Mouse (Mus musculus) lung, embryonic 15.5 days (tissue): Measurements from ENCODE around the gene Lrrtm4. TPM values are rescaled to one million over a fixed set of nuclear protein-coding genes. Genes with fewer than 3 reads are reported as not detected.

ENCODE experiments used
- ATAC-seq: fragments of 200-750 bp; cut with Nextera tagmentation; 2 replicates; pipeline ENCODE4 v1.8.0; 2017; ENCODE audit warnings: moderate number of reproducible peaks, borderline replicate concordance; ENCODE audit not compliant: low FRiP score, low TSS enrichment; ENCODE audit errors: extremely low read depth
- H3K27ac ChIP-seq: fragments of 300-500 bp; sonication (generic); 2 replicates; pipeline ENCODE4 v1.5.1; 2015; ENCODE audit warnings: moderate library complexity, mild to moderate bottlenecking, inconsistent platforms
- H3K27me3 ChIP-seq: fragments of 300-500 bp; sonication (generic); 2 replicates; pipeline ENCODE4 v1.6.1; 2015; ENCODE audit warnings: inconsistent platforms
- H3K36me3 ChIP-seq: fragments of 300-500 bp; sonication (generic); 2 replicates; pipeline ENCODE4 v1.6.1; 2015; ENCODE audit warnings: inconsistent platforms
- H3K4me1 ChIP-seq: fragments of 300-500 bp; sonication (generic); 2 replicates; pipeline ENCODE4 v1.6.1; 2015; ENCODE audit warnings: inconsistent platforms
- H3K4me2 ChIP-seq: fragments of 300-500 bp; sonication (generic); 2 replicates; pipeline ENCODE4 v1.6.1; 2015; ENCODE audit warnings: inconsistent platforms, mild to moderate bottlenecking, moderate library complexity
- H3K4me3 ChIP-seq: fragments of 300-500 bp; sonication (generic); 2 replicates; pipeline ENCODE4 v1.5.1; 2015; ENCODE audit warnings: mild to moderate bottlenecking, inconsistent platforms
- H3K9ac ChIP-seq: fragments of 300-500 bp; sonication (generic); 2 replicates; pipeline ENCODE4 v1.6.1; 2015; ENCODE audit warnings: inconsistent platforms
- H3K9me3 ChIP-seq: fragments of 300-500 bp; sonication (generic); 2 replicates; pipeline ENCODE4 v1.6.1; 2016; ENCODE audit warnings: inconsistent platforms
- WGBS: fragments of 180-500 bp; shearing (Covaris S2); methylation state at CpG from one replicate; pipeline ENCODE4 v1.1.7; 2015; 5-methylcytosine and 5-hydroxymethylcytosine counted together
- polyA plus RNA-seq: library from polyadenylated mRNA; unstranded; fragments of >200 nt; fragmentation: Nextera tagmentation; extraction: Ambion mirVana; gene quantifications from 2 replicates; pipeline ENCODE4 v1.2.1, GENCODE M21; 2015

Lrrtm4 gene
- polyA plus RNA-seq, 1 experiment from 2014 or later = 0.40 TPM

- H3K27me3 ChIP-seq = no peaks in the 10 kb centered on the region
- H3K9ac ChIP-seq = no peak overlapping the region
- no peak overlapping the region for H3K4me2 ChIP-seq
- no peak overlapping the region for H3K27ac ChIP-seq
- no peaks in the 10 kb centered on the region for H3K4me1 ChIP-seq
- H3K36me3 ChIP-seq = no peaks in the 10 kb centered on the region
- ATAC-seq = no peak
- WGBS = 79% methylated on average over 1 of the region's 1 CpGs
- H3K9me3 ChIP-seq = no peaks in the 10 kb centered on the region
- no peak overlapping the region for H3K4me3 ChIP-seq
Observed at GRCm38 (mm10) chr6:80352307-80352706, 333.6 kb downstream of the Lrrtm4 start.

GRCm38 (mm10) chr6:80357092-80357491, 338.4 kb downstream of the Lrrtm4 start:
- Histone ChIP-seq H3K27me3 (no peaks in the 10 kb centered on the region), H3K4me3 (no peak overlapping the region), H3K4me1 (no peaks in the 10 kb centered on the region), H3K9ac (no peak overlapping the region), H3K9me3 (no peaks in the 10 kb centered on the region), H3K27ac (no peak overlapping the region), H3K4me2 (no peak overlapping the region), H3K36me3 (no peaks in the 10 kb centered on the region)
- WGBS = 50% methylated on average over 1 of the region's 1 CpGs
- ATAC-seq = no peak

- Histone ChIP-seq H3K4me1 (no peaks in the 10 kb centered on the region), H3K27ac (no peak overlapping the region), H3K36me3 (no peaks in the 10 kb centered on the region), H3K27me3 (no peaks in the 10 kb centered on the region), H3K4me2 (no peak overlapping the region), H3K4me3 (no peak overlapping the region), H3K9ac (no peak overlapping the region), H3K9me3 (no peaks in the 10 kb centered on the region)
- no peak for ATAC-seq
Observed at GRCm38 (mm10) chr6:80363593-80363992, 344.9 kb downstream of the Lrrtm4 start.

GRCm38 (mm10) chr6:80366532-80366931, 347.9 kb downstream of the Lrrtm4 start:
- H3K27me3 ChIP-seq = no peaks in the 10 kb centered on the region
- ATAC-seq = no peak
- H3K4me1 ChIP-seq = no peaks in the 10 kb centered on the region
- H3K4me2 ChIP-seq = no peak overlapping the region
- no peaks in the 10 kb centered on the region for H3K9me3 ChIP-seq
- H3K27ac ChIP-seq = no peak overlapping the region
- H3K4me3 ChIP-seq = no peak overlapping the region
- WGBS = 70% methylated on average over 4 of the region's 4 CpGs
- H3K9ac ChIP-seq = no peak overlapping the region
- H3K36me3 ChIP-seq = no peaks in the 10 kb centered on the region

GRCm38 (mm10) chr6:80389571-80389970, 370.9 kb downstream of the Lrrtm4 start:
- ATAC-seq = no peak
- Histone ChIP-seq H3K9me3 (no peaks in the 10 kb centered on the region), H3K9ac (no peak overlapping the region), H3K4me2 (no peak overlapping the region), H3K27me3 (no peaks in the 10 kb centered on the region), H3K4me3 (no peak overlapping the region), H3K4me1 (no peaks in the 10 kb centered on the region), H3K27ac (no peak overlapping the region), H3K36me3 (no peaks in the 10 kb centered on the region)
- WGBS = 67% methylated on average over 4 of the region's 4 CpGs

GRCm38 (mm10) chr6:80406757-80407156, 388.1 kb downstream of the Lrrtm4 start:
- no peaks in the 10 kb centered on the region for H3K27me3 ChIP-seq
- ATAC-seq = no peak

DNA sequence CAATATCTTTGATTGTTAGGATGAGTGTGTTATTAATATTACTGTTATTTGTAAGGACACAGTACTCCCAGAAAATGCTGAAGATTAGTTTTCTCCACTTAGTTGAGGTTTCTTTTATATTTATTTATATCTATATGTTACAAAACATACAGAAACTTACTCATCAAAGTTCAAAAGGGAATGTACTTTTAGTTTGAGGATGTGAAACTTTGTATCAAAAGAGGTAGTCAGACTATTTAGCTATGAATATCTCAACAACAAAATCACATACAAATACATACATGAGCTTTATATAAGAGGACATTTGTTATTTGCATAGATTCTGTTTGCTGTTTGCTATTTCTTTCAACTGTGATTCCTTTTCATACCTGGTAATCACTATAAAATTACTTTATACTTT, 421.5 kb downstream of the Lrrtm4 start:
- H3K4me1 ChIP-seq = no peaks in the 10 kb centered on the region
- no peak overlapping the region for H3K9ac ChIP-seq
- H3K4me2 ChIP-seq = no peak overlapping the region
- no peaks in the 10 kb centered on the region for H3K36me3 ChIP-seq
- H3K27ac ChIP-seq = no peak overlapping the region
- H3K9me3 ChIP-seq = no peaks in the 10 kb centered on the region
- no peak for ATAC-seq
- H3K4me3 ChIP-seq = no peak overlapping the region
- no peaks in the 10 kb centered on the region for H3K27me3 ChIP-seq

More at GRCm38 (mm10) chr6:80406757-80407156, 388.1 kb downstream of the Lrrtm4 start:
- Histone ChIP-seq H3K27ac (no peak overlapping the region), H3K9me3 (no peaks in the 10 kb centered on the region), H3K4me1 (no peaks in the 10 kb centered on the region), H3K9ac (no peak overlapping the region), H3K4me3 (no peak overlapping the region), H3K4me2 (no peak overlapping the region), H3K36me3 (no peaks in the 10 kb centered on the region)
- WGBS = 63% methylated on average over 1 of the region's 1 CpGs

- H3K4me3 ChIP-seq = no peak overlapping the region
- H3K27ac ChIP-seq = no peak overlapping the region
- H3K9ac ChIP-seq = no peak overlapping the region
- no peaks in the 10 kb centered on the region for H3K36me3 ChIP-seq
- no peaks in the 10 kb centered on the region for H3K4me1 ChIP-seq
- 51% methylated on average over 4 of the region's 4 CpGs for whole genome bisulfite sequencing
- H3K9me3 ChIP-seq = no peaks in the 10 kb centered on the region
- H3K27me3 ChIP-seq = no peaks in the 10 kb centered on the region
- ATAC-seq = no peak
- H3K4me2 ChIP-seq = no peak overlapping the region
Observed at GRCm38 (mm10) chr6:80470546-80470945, 451.9 kb downstream of the Lrrtm4 start.

DNA sequence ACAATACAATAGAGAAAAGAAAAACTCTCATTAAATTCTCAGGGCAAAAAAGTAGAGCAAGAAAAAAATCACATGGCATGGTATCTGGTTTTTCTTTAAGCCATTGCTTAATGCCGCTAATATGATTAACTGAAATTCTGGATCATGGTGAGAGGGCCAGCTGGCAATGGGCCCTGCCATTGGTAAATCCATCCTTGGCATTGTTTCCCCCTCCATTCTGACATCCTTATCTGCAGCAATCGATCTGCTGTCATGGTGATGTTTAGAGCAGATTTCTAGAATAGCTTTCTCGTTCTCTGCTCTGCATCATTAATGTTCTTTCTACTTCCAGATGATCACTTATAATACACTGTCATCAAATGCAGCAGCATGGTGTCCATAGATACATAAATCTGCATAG, 457.5 kb downstream of the Lrrtm4 start:
- Histone ChIP-seq H3K27ac (no peak overlapping the region), H3K27me3 (no peaks in the 10 kb centered on the region), H3K9ac (no peak overlapping the region), H3K4me2 (no peak overlapping the region), H3K9me3 (no peaks in the 10 kb centered on the region), H3K4me1 (no peaks in the 10 kb centered on the region), H3K4me3 (no peak overlapping the region), H3K36me3 (no peaks in the 10 kb centered on the region)
- ATAC-seq = no peak
- WGBS = 59% methylated on average over 3 of the region's 3 CpGs

GRCm38 (mm10) chr6:80545017-80545416, 526.3 kb downstream of the Lrrtm4 start:
- Histone ChIP-seq H3K27ac (no peak overlapping the region), H3K4me1 (no peaks in the 10 kb centered on the region), H3K4me3 (no peak overlapping the region), H3K4me2 (no peak overlapping the region), H3K9me3 (no peaks in the 10 kb centered on the region), H3K27me3 (no peaks in the 10 kb centered on the region), H3K9ac (no peak overlapping the region), H3K36me3 (no peaks in the 10 kb centered on the region)
- 24% methylated on average over 1 of the region's 1 CpGs for WGBS
- ATAC-seq = no peak

DNA sequence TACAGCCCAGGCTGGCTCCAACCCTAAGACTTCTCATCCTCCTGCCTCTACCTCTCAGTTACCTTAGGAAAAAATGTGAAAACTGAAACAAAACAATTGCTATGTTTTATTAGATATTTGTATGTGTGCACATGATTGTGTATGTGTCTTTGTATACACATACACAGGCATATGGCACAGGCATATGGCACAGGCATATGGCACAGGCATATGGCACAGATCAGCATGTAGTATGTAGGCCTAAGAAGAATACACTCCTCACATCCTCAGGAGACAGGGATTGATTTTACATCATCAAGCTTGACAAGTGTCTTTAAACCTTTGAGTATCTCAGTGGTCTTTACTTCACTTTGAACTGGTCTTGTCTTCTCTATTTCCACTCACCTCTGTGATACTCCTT, 531.2 kb downstream of the Lrrtm4 start:
- Histone ChIP-seq H3K27me3 (no peaks in the 10 kb centered on the region), H3K4me1 (no peaks in the 10 kb centered on the region), H3K36me3 (no peaks in the 10 kb centered on the region), H3K4me2 (no peak overlapping the region), H3K27ac (no peak overlapping the region), H3K4me3 (no peak overlapping the region), H3K9me3 (no peaks in the 10 kb centered on the region), H3K9ac (no peak overlapping the region)
- ATAC-seq = no peak

- no peak overlapping the region for H3K27ac ChIP-seq
- ATAC-seq = no peak
- H3K27me3 ChIP-seq = no peaks in the 10 kb centered on the region
- H3K9ac ChIP-seq = no peak overlapping the region
- H3K4me2 ChIP-seq = no peak overlapping the region
- H3K36me3 ChIP-seq = no peaks in the 10 kb centered on the region
- 93% methylated on average over 2 of the region's 2 CpGs for WGBS
- no peaks in the 10 kb centered on the region for H3K4me1 ChIP-seq
- no peak overlapping the region for H3K4me3 ChIP-seq
- no peaks in the 10 kb centered on the region for H3K9me3 ChIP-seq
Observed at GRCm38 (mm10) chr6:80553398-80553797, 534.7 kb downstream of the Lrrtm4 start.

- H3K27me3 ChIP-seq = no peaks in the 10 kb centered on the region
- no peak overlapping the region for H3K4me3 ChIP-seq
- ATAC-seq = no peak
- H3K9me3 ChIP-seq = no peaks in the 10 kb centered on the region
- H3K36me3 ChIP-seq = no peaks in the 10 kb centered on the region
- no peak overlapping the region for H3K27ac ChIP-seq
- H3K4me1 ChIP-seq = no peaks in the 10 kb centered on the region
- no peak overlapping the region for H3K9ac ChIP-seq
- no peak overlapping the region for H3K4me2 ChIP-seq
Observed at GRCm38 (mm10) chr6:80554991-80555390, 536.3 kb downstream of the Lrrtm4 start.
